Mouse (Mus musculus) spleen, adult 18-20 months (tissue): ENCODE measurements around the gene Ezr.
A peak's percentile ranks its signal among the peaks of the same experiment; 100 is the strongest.

ENCODE experiments used
- DNase-seq, 2 experiments: peaks; one replicate each; pipeline ENCODE4 v3.0.0; 2022; ENCODE audit warnings: mixed read lengths in 2 of 2

The Ezr gene

GRCm38 (mm10) chr17:6782611-6783005, at the start of gene Ezr:
Ezr (minus strand) TSS chr17:6782784.
- DNase-seq = peak; percentile 88 to 93

DNA sequence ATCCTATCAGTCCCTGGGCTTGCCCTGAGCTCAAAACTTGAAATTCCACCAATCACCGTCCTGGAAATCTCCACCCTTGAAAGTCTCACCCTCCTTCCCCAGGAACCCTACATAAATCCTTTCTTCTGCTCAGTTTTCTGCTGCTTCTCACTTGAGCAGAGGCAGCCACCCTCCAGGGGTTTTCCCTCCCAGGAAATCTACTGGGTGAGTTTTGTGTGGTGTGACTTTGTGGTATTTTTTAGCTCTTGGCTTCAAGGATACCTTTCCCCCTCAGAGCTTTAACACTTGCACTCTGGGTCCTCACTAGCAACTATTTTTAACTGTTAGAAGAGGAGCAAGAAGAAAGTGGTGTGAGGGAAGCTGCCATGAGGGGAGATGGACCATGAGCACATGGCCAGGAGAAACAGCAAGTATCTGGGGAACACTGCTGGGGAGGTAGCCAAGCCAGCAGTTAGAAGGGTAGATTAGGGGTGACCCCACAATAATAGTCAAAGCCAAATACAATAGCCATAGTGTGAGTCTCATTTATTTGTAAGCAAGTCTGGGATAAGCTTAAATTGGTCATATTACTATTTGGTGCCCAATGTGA, 47.5 kb upstream of the Ezr start:
- DNase-seq = no peak

DNA sequence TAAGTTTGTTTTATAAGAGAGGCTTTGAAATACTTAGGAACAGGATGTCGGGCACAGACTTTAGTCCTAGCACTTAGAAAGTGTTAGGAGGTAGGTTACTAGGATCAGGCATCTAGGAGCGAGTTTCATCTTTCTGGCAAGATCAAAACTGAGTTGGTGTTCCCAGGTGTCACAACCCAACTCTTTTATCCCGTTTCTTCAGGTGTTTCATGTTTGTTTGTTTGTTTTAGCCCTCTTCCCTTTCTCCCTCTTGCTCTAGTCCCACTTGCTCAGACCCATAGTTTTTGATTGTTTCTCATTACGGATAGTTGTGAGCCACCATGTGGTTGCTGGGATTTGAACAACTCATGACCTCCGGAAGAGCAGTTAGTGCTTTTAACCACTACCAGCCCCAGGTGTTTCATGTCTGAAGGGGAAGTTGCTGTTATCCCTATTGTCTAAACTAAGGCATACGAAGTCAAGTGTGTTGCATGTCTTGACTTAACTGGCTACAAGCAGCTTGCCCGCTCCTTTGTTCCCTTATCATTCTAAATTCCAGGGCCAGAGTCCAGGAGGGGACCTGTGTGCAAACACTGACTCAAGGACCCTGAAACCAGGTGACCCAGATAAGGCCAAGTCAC, 46.1 kb upstream of the Ezr start:
- no peak for DNase-seq

DNA sequence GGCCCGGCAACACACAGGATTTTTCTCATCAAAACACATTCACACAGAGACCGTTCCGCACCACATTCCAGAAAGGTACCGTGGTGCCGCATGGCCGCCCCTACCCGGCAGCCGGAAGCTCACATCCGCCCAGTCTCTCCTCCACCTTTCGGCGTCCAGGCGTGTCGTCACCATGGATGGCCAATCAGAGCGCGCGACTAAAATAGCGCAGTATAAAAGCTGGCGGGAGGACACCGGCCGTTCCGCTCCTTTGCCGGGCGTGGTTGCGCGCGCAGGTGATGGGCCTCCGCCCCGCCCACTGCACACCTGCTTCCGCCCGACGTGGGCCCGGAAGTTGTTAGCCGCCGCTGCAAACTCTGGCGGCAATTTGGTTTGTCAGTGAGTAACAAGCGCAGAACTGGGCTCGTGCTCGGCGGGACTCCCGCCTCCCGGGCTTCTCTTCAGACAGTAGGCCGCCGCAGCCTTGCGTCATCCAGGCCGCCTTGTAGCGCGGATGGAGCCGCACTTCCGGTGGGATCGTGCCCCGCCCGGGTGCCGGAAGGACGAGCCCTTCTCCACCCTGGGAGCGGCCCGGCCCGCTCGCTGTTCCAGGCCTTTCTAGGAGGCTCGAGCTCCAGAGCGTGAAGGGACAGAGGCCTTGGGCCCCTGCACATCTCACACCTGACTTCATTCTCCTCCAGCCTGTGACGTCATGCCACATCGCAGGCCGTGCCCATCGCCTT, 45.3 kb upstream of the Ezr start:
- peak; percentile 97 to 98 for DNase-seq

GRCm38 (mm10) chr17:6827159-6827733, 44.7 kb upstream of the Ezr start:
- no peak for DNase-seq

- DNase-seq = no peak
Observed at GRCm38 (mm10) chr17:6816796-6817195, 34.2 kb upstream of the Ezr start.

GRCm38 (mm10) chr17:6816151-6816550, 33.6 kb upstream of the Ezr start:
- peak; percentile 50 to 61 for DNase-seq

- DNase-seq = no peak
Observed at GRCm38 (mm10) chr17:6814656-6815055, 32.1 kb upstream of the Ezr start.

GRCm38 (mm10) chr17:6812851-6813191, 30.2 kb upstream of the Ezr start:
- DNase-seq = no peak

- DNase-seq = no peak
Observed at GRCm38 (mm10) chr17:6811931-6812850, 29.6 kb upstream of the Ezr start.

DNA sequence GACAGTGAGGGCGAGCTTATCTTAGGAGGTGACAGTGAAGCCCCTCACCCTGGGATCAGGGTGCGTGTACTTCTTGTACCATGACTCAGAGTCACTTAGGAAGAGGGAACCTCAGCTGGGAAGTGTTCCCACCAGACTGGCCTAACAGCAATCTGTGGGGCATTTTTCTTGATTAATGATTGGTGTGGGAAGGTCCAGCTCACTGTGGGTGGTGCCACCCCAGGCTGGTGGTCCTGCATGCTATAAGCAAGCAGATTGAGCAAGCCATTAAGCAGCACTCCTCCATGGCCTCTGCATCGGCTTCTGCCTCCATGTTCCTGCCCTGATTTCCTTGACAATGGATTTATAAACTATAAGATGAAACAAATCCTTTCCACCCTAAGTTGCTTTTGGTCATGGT, 26.7 kb upstream of the Ezr start:
- no peak for DNase-seq

- no peak for DNase-seq
Observed at GRCm38 (mm10) chr17:6808521-6809165, 26.1 kb upstream of the Ezr start.

GRCm38 (mm10) chr17:6807827-6808520, 25.4 kb upstream of the Ezr start:
- DNase-seq = no peak

DNA sequence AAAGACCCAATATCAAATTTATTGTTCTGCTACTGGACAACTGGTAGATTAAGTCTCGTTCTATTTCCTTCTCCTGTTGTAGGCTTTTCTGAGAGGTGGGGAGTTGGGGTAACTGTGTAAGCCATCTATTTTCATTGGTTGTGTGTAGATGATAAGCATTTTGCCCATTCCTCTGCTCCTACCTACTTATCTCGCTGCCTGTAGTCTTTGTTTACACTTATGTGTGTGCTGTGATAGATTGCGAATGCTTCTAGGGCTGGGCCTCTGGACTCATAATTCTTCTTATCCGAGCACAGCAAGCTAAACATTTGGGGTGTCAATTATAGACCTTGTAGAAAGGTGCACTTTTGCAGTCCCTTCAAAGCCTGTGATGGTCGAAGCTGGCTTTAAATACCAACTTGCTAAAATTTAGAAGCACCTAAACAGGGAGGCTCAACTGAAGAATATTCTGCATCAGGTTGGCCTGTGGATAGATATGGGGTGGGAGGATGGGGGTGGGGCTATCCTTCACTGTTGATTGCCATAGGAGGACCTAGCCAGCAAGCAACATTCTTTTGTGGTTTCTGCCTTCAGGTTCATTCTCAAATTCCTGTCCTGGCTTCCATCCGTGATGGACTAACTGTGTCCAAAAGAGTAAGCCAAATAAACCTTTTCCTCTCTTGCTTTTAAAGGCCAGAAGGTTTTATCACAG, 22.4 kb upstream of the Ezr start:
- DNase-seq = no peak

DNA sequence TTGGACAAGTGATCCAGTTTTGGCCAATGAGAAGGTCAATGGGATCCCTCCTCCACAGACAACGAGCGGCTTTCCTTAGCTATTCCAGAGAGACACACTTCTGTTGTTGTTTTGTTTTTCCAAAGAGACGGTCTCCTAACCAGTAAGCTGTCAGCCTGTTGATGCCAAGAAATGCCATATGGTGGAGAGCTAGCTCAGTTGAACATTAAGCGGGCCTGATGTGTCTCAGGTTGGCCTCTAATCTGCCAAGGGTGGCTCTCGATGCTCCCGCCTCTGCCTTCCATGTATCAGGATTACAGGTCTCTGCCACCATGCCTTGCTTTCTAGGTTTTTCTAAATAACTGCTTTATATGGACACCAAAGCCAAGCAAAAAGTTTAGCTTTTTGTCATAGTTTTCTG, 21.5 kb upstream of the Ezr start:
- no peak for DNase-seq

DNA sequence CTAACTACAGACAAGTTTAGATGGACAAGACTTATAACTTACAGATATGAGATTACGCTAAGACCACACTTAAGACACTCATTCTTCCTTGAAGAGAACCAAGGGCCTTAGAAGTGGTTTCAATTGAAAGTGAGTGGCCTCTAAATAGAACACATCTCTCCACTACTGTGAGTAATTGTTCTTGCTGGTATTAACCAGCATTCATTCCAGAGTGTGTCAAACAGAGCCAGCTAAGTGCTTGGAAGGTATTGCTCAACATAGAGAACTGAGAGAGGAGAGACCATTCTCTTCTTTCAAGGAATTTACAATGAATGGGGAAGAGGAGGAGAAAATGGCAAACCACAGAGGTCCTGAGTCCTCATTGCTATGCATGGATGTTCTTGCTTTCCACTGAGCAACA, 21.0 kb upstream of the Ezr start:
- no peak for DNase-seq

GRCm38 (mm10) chr17:6798392-6799061, 15.9 kb upstream of the Ezr start:
- no peak for DNase-seq

DNA sequence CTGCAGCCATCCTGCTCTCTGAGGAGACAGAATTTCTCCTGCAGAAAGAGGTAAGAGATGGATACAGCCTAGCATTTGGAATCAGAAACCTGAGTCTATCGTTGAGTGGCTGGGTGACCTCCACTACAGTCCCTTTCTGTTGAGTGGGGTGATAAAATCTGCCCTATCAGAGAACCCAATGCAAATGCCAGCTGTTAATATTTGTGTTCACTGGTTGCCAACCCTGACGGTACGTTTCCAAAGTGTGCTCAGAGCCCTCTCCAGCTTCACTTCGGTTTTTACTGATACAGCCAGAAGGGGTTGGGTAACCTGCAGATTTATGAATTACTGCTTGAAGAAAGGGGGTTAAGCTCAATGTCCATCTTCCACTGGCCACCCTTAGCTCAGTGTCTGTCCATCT, 14.9 kb upstream of the Ezr start:
- no peak for DNase-seq

GRCm38 (mm10) chr17:6794160-6794751, 11.7 kb upstream of the Ezr start:
- no peak for DNase-seq

GRCm38 (mm10) chr17:6789581-6790118, 7.1 kb upstream of the Ezr start:
- no peak for DNase-seq
